ENCODE assay signal across 8 mouse cellular contexts in the genomic region with DNA sequence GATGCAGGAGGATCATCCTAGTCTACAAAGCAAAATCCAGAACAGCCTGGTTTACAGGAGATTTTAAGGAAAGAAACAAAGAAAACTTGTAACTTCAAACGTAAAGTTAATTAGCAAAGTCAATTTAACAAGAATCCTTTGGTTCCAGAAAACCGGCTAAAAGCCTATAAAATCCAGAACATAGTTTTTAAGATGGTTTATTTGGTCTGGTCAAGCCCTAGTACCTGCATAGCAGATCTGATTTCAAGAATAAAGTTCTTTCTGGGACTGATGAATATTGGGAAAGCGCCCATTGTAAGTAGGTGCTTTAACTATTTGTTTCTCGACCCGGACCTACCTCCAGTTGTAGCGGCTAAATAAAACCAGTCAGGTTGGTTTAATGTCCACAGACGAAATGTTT. TPM values are rescaled to one million over a fixed set of nuclear protein-coding genes. Genes with fewer than 3 reads are reported as not detected.
DNase-seq lines count a peak whose midpoint lies in the region; ATAC-seq and TF ChIP-seq lines count a peak whose summit lies in the region.

No protein-coding gene starts in this region.

- ATAC-seq in hindbrain, embryonic 14.5 days (ENCODE audit: low FRiP score), result no peak
- ATAC-seq in midbrain, embryonic 14.5 days (ENCODE audit: low FRiP score, low TSS enrichment), result no peak
- ATAC-seq in activated CD4-positive, CD25-positive, alpha-beta regulatory T cell, adult 4 months, result no peak

- H3K4me1 ChIP-seq in kidney, adult 2 months (ENCODE audit: control insufficient read depth, insufficient read depth, low read length), result no peaks in the 10 kb centered on the region
- peaks cover 3% of the 10 kb centered on the region; the same call in 1 of the 2 replicates for H3K4me1 ChIP-seq in brown adipose tissue, adult 24 weeks (ENCODE audit: control insufficient read depth, insufficient read depth, insufficient read length, low read length)
- peaks cover 18% of the 10 kb centered on the region for H3K4me1 ChIP-seq in hindbrain, embryonic 14.5 days (replicated peaks; ENCODE audit: control insufficient read depth, insufficient read depth, low read length)
- H3K4me1 ChIP-seq in midbrain, embryonic 14.5 days (ENCODE audit: control insufficient read depth, insufficient read depth, low read length), result peaks cover 14% of the 10 kb centered on the region

- no peak for TF ChIP-seq POLR2A in kidney, adult 2 months (IDR thresholded peaks at IDR 0.05; ENCODE audit: low read depth, low read length)

- H3K9ac ChIP-seq in hindbrain, embryonic 14.5 days, result peak overlapping the region; percentile 59
- H3K9ac ChIP-seq in midbrain, embryonic 14.5 days (replicated peaks; ENCODE audit: low read length), result peak overlapping the region; percentile 67

- WGBS in kidney, adult 2 months, result 13% methylated on average over 7 of the region's 7 CpGs
- 11% methylated on average over 7 of the region's 7 CpGs for WGBS in hindbrain, embryonic 14.5 days
- 7% methylated on average over 7 of the region's 7 CpGs for WGBS in midbrain, embryonic 14.5 days

- H3K9me3 ChIP-seq in hindbrain, embryonic 14.5 days (ENCODE audit: control insufficient read depth, low read length), result no peaks in the 10 kb centered on the region
- no peaks in the 10 kb centered on the region for H3K9me3 ChIP-seq in midbrain, embryonic 14.5 days (ENCODE audit: control insufficient read depth, low read length)

- H3K36me3 ChIP-seq in kidney, adult 2 months (ENCODE audit: control insufficient read depth, insufficient read depth, low read length), result no peaks in the 10 kb centered on the region
- peaks cover 12% of the 10 kb centered on the region for H3K36me3 ChIP-seq in hindbrain, embryonic 14.5 days (replicated peaks; ENCODE audit: control insufficient read depth, insufficient read depth)
- peaks cover 12% of the 10 kb centered on the region for H3K36me3 ChIP-seq in midbrain, embryonic 14.5 days (ENCODE audit: control insufficient read depth, insufficient read depth, low read length)

- no peak overlapping the region for H3K27ac ChIP-seq in kidney, adult 2 months (ENCODE audit: insufficient read depth, low read depth, low read length)
- H3K27ac ChIP-seq in brown adipose tissue, adult 24 weeks (replicated peaks; ENCODE audit: low read depth, low read length), result no peak overlapping the region
- H3K27ac ChIP-seq in hindbrain, embryonic 14.5 days, result no peak overlapping the region
- H3K27ac ChIP-seq in midbrain, embryonic 14.5 days (replicated peaks; ENCODE audit: low read depth, low read length), result no peak overlapping the region

- no peak for TF ChIP-seq CTCF in kidney, adult 2 months (conservative IDR thresholded peaks at IDR 0.05; ENCODE audit: insufficient read depth, insufficient read length, low read depth, low read length)

- H3K27me3 ChIP-seq in kidney, adult 2 months (replicated peaks; ENCODE audit: control insufficient read depth, insufficient read depth, low read length), result no peaks in the 10 kb centered on the region
- no peaks in the 10 kb centered on the region for H3K27me3 ChIP-seq in hindbrain, embryonic 14.5 days (ENCODE audit: control insufficient read depth, insufficient read depth, low read length)
- no peaks in the 10 kb centered on the region for H3K27me3 ChIP-seq in midbrain, embryonic 14.5 days (ENCODE audit: control insufficient read depth, insufficient read depth, low read length)

- peak overlapping the region; percentile 92 for H3K4me3 ChIP-seq in kidney, adult 2 months (ENCODE audit: insufficient read depth, low read depth, low read length)
- peak overlapping the region; percentile 91 for H3K4me3 ChIP-seq in brown adipose tissue, adult 24 weeks (ENCODE audit: insufficient read depth, low read depth, low read length)
- peak overlapping the region; percentile 54 for H3K4me3 ChIP-seq in hindbrain, embryonic 14.5 days (replicated peaks; ENCODE audit: low read length)
- H3K4me3 ChIP-seq in midbrain, embryonic 14.5 days (replicated peaks; ENCODE audit: low read depth, low read length), result peak overlapping the region; percentile 74

- H3K4me2 ChIP-seq in hindbrain, embryonic 14.5 days (replicated peaks), result peak overlapping the region; percentile 88
- H3K4me2 ChIP-seq in midbrain, embryonic 14.5 days (ENCODE audit: low read length), result peak overlapping the region; percentile 86

- DNase-seq in kidney, adult 2 months, result no peak
- no peak for DNase-seq in kidney, postnatal 36 days
- no peak for DNase-seq in hindbrain, embryonic 14.5 days (ENCODE audit: low spot score)
- DNase-seq in midbrain, embryonic 14.5 days, result no peak
- DNase-seq in spleen, postnatal 10 days (ENCODE audit: low spot score in 2 of 2), result no peak
- DNase-seq in frontal cortex, postnatal 36 days (ENCODE audit: low spot score in 2 of 2), result no peak

RNA-seq across cellular contexts. Expression of gene Tmem184c, which starts 0.9 kb away (rescaled TPM):
- polyA plus RNA-seq in kidney, adult 2 months (2012; rRNA removed), result 10.0 and 13.2 TPM in 2 replicates
- 29.3 and 43.0 TPM in 2 replicates for polyA plus RNA-seq in brown adipose tissue, adult 24 weeks (2012; ENCODE audit: insufficient read depth, insufficient read length, missing spikeins)
- 72.1 and 81.6 TPM in 2 replicates for polyA plus RNA-seq in hindbrain, embryonic 14.5 days (2014; fragmentation: Nextera tagmentation; extraction: Ambion mirVana)
- 66.5 and 77.3 TPM in 2 replicates for polyA plus RNA-seq in midbrain, embryonic 14.5 days (2014; fragmentation: Nextera tagmentation; extraction: Ambion mirVana)
- polyA plus RNA-seq in activated CD4-positive, CD25-positive, alpha-beta regulatory T cell, adult 4 months (2017; shearing (Covaris generic)), result 10 to 100 TPM; 15.6 to 24.6 TPM
